Mouse (Mus musculus): ENCODE data around the gene Ctdspl. TPM values are rescaled to one million over a fixed set of nuclear protein-coding genes. Genes with fewer than 3 reads are reported as not detected.

Ctdspl gene
- total RNA-seq (2021), result 1 to 10 TPM; 4.9 to 5.1 TPM
- long read RNA-seq, experiment 1, full-length matches to known transcripts, result 2 of 7 reads
- long read RNA-seq, experiment 1, partial matches to known transcripts, result 0 of 7 reads
- long read RNA-seq, experiment 1, other reads (novel, unspliced or antisense), result 5 of 7 reads
- long read RNA-seq, experiment 2, partial matches to known transcripts, result 0 of 1 reads
- long read RNA-seq, experiment 2, other reads (novel, unspliced or antisense), result 1 of 1 reads

DNA sequence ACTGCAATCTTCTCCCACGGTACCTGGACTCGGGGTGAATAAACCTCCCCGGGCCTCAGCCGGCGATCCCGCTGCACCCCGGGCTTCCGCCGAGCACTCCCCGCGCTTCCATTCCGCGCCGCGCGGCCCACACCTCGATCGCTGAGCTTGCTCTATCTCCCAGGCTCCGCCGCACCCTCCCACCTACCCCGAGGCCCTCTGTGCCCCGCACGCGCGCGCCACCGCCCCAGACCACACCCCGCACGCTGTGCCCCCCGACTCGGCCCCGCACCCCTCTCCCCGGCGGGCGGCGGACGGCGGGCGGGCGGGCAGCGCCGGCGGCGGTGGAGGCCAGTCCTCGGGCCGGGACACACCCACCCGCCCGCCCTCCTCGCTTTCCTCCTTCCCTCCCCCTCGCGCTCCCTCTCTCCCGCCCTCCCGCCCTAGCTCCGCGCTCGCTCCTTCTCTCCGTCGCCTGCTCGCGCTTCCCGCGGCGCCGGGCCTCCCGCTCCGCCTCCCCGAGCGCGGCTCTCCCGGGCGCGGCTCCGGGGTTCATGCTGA, at the start of gene Ctdspl:
TSS of gene Ctdspl (plus strand) at position 343 of the 540 bp plus-strand sequence.
- intact Hi-C loops (cut with DNase I), result no loop called here
- peak; percentile 40 to 51 for DNase-seq

DNA sequence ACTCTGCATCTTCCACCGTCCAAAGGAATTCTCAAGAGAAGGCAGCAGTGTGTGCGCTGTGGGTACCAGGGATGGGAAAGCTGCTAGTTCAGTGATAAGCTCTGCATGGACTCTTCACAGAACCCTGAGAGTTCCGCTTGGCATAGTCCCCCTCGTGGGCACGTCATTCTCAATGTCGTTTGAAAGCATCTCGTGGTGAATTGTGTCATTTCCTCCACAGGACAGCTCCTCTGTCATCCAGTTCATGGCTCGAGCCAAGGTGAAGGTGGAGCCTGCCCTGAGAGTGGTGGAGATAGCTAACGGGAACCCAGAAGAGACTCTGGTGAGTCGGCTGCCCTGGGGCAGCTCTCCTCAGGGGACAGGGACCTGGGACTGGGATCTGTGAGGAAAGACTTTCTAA, 49.4 kb upstream of the Ctdspl start:
- intact Hi-C loops (cut with DNase I), result loop anchor here (5.0 kb wide), 1 partner anchor 180 kb away; no protein-coding TSS in a partner anchor
- no peak for DNase-seq

DNA sequence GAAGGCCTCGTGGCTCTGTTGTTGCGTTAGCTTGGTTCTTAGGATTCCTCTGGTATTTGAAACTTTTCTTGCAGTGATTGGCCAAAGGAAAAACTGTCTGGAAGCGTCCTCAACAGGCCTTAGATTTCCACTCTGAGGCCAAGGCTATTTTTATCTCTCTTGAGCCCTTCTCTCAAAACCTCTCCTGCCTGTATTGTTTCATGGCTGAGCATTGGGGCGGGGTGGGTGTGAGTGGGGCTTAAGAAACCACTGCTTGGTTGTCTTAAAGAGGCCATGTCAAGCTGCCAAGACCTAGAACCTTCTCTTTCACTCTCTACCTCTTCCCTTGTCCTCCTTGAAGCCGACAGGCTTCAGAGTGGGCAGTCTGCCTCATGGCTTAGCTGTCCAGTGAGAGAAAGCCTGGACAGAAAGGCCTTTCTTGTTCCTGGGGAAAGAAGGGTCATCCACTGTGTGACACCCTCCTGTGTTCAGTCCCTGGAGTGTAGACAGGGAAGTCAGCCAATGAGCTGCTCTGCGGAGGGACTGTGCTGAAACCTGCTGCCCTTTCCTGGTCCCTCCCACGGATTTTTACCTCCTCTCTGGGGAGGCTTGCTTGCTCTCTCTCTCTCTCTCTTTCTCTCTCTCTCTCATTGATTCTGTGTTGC, 48.8 kb upstream of the Ctdspl start:
- intact Hi-C loops (cut with DNase I), result loop anchor here (5.0 kb wide), 1 partner anchor 180 kb away; no protein-coding TSS in a partner anchor
- DNase-seq, result no peak

DNA sequence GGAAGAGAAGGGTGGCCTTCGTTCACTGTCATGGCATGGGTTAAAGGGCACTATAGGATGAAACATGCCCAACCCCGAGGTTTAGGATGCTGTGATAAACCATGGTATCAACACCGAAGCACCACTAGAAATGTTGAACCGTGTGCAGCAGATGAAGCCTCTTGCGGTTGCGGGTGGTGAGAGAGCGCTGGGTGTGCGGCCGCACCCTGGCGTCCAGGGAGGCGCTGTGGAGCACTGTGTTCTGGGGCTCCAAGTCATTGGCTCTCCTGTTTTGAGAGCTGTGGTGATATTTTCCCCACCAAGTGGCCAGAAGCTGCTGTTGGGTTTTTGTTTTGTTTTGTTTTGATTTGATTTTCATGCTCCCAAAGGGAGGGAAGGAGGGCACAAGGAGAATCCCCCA, 47.7 kb upstream of the Ctdspl start:
- DNase-seq, result no peak

DNA sequence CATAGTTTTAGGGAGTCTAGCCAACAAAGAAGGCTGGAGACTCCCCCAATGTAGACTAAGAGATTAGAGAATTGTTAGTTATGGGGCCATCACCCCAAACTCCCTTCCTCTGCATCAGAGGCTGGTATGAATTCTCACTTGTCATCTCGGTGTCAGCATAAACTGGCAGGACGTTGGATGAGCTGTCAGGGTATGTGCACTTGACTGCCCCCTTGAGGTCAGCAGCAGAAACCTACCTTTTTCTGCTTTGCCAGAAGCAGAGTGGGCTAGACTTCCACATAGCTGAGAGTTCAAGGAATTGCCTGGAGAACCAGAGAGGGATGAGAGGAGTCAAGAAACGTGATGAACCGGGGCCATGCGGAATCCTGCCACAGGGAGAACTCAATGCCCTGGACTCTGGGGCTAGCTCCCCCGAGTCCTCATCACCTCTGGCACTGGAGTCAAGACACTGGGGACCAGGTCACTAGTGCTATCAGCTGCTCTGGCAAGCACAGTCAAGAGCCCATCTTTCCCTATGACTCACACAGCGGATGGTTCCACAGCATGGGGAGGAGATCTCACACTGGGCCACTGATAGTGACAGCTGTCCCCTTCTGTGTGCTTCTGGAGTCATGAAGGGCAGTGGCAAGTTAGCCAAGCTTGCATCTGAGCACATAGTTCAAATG, 44.8 kb upstream of the Ctdspl start:
- intact Hi-C loops (cut with DNase I), result no loop called here
- no peak for DNase-seq

More for the DNA sequence above, 47.7 kb upstream of the Ctdspl start:
- intact Hi-C loops (cut with DNase I), result loop anchor here (5.0 kb wide), 1 partner anchor 181 kb away; no protein-coding TSS in a partner anchor

DNA sequence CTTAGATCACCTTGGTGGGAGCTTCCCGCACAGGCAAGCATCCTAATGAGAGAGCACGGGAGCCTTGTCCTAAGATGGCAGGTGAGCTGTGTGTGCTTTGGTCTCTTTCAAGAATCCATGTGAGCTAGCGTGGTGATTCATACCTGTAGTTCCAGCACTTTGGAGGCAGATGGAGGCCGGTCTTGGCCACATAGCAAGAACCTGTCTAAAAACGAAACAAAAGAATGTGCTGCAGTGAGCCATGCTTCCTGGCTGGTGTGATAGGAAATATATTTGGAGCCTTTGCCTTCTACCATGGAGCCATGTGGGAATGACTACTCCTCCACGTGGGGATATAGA, 44.3 kb upstream of the Ctdspl start:
- intact Hi-C loops (cut with DNase I), result no loop called here
- DNase-seq, result no peak

DNA sequence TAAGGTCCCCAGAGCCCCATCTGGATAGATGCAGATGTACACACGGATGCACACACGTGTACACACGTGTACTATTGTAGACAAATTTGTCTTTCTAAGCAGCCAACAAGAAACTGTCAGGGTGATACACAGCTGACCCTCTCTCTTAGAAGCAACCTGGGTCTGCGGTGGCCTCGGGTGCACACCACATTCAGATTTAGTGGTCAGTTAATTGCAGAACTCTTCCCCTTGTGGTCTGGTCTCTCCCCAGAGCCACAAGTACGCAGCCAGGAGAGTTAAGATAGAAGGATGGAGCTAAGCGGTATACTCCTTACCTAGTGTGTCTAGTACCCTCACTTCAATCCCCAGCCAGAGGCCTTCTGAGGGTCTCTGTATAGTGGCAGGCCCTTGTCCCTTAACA, 43.1 kb upstream of the Ctdspl start:
- no peak for DNase-seq
- intact Hi-C loops (cut with DNase I), result no loop called here

DNA sequence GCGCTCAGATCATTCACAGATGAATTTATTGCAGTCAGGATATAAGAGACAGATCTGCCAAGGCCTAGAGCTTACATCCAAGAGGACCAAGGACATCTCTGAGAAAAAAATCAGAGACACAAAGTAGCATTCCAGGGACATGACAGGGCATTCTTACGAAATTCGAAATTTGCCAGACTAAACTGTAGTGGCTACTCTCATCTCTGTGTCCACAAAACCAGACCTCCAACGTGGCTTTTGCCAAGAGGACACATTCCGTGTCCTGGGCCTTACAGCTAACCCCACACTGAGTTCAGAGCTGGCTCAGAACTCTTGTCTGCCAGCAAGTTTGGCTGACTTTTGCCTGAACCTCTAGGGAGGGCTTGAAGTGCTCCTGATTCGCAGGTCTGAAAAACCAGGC, 40.5 kb upstream of the Ctdspl start:
- DNase-seq, result peak in 1 of 2 experiments; percentile 37
- intact Hi-C loops (cut with DNase I), result no loop called here

DNA sequence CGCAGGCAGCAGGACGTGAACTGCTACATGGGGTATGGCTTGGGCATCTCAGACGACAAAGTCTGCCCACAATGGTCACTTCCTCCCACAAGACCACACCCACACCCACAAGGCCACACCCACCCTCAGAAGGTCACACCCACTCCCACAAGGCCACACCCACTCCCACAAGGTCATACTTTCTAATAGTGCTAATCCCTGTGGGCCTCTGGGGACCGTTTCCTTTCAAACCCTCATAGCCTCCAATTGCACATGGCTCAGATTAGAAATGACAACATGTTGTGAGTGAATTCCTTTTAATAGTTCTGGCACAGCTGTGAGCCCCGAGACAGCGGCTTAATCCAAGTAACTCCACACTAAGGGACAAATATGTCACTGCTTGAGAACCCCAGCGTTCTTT, 39.1 kb upstream of the Ctdspl start:
- peak; percentile 37 for DNase-seq
- intact Hi-C loops (cut with DNase I), result no loop called here

DNA sequence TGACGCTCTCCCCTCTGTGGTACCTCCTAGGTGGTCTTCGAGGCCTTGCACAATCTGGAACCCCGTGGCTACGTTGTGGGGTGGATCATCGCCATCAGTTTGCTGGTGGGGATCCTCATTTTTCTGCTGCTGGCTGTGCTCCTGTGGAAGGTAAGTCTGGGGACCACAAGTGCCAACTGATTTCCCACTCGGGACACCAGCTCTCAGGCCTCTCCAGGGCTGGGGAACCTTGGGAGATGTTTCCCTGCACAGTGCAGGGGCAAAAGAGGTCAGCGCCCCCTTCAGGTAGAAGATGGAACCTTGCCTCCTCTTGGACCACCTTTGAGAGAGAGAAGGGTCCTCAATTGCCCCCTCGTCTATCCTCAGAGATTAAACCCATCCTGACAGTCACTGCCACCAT, 38.5 kb upstream of the Ctdspl start:
- intact Hi-C loops (cut with DNase I), result no loop called here
- DNase-seq, result no peak

DNA sequence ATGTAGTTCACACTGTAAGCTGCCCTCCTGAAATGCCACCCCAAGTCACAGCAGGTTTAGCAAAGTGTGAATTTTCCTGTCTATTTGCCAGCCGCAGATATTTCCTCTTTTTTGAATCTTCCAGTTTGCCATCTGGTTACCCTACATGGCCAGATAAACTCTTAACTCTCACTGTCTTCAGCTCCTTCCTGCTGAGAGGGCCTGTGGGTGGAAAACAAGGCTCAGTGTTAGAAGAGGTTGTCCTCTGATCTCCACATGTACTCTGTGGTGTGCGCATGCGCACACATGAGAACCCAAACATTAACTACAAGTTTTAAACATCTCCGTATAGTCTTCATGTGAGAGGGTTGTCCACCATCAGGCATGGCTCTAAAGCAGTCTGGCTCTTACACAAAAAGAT, 36.1 kb upstream of the Ctdspl start:
- no peak for DNase-seq
- intact Hi-C loops (cut with DNase I), result no loop called here

DNA sequence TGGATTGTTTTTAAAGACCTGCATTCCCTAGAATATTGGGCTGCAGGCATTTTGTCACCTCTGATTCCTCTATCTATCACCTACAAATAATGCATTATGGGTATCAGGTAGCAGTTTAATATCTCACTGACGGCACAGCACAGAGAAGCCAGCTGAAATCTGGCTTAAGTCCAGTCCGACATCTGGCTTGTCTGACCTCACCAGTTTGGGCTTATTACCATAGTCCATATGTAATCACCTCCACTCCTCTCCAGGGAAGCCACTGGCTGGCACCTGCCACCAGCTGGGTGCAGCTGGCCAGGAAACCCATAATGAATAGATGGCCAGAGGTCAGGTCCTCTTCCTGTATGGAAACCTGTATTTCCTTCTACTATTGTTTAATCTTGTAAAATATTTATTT, 35.6 kb upstream of the Ctdspl start:
- DNase-seq, result no peak
- intact Hi-C loops (cut with DNase I), result no loop called here

DNA sequence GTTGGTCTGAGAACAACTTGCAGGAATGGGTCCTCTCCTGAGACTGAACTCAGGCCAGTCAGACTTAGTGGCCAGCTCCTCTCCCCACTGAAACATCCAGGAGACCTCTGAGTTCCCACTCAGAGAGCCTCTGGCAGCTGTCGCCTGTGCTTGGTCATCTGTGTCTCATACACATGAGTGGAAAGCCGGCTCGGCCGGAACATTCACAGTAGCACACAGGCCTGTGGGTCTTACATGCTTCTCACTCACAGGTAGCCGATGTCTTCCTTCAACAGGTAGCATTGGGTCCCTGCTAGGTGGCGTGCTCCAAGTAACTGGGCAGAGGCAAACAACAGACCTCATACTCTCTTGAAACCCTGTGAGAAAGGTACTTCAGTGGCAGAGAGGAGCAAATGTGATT, 35.2 kb upstream of the Ctdspl start:
- no peak for DNase-seq
- intact Hi-C loops (cut with DNase I), result no loop called here

DNA sequence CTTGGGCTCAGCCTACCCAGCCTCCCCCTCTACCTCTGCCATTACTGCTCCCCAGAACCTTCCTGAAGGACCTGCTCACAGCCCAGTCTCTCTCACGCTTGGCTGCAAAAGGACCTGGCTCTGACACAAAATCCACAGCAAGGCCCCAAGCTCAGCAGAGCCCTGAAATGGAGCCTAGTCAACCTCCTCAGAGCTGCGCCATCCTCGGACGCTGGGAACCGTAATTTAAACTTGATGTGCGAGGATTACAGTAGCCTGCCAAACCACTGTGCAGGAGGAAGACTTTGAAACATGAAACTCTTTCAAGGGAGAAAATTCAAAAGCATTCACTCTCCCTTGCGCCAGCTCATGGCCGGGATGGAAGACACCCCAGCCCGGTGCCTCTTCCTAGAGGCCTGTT, 34.7 kb upstream of the Ctdspl start:
- no peak for DNase-seq
- intact Hi-C loops (cut with DNase I), result no loop called here

DNA sequence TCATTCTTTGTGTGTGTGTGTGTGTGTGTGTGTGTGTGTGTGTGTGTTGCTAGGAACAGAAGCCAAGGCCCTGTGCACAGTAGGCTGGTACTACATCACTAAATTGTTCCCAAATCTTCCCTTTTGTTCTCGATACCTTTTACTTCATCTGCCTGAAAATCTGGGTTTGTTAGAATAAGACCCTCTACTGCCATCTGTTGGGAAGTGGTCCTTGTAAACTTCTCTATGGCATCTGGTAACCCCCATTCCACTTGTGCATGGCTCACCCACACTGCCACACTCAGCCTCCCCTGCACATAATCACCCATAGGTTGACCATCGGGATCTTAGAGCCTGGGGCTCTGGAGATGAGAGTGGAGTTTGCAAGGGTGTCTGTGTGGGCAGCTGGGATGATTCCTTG, 31.2 kb upstream of the Ctdspl start:
- intact Hi-C loops (cut with DNase I), result no loop called here
- no peak for DNase-seq

DNA sequence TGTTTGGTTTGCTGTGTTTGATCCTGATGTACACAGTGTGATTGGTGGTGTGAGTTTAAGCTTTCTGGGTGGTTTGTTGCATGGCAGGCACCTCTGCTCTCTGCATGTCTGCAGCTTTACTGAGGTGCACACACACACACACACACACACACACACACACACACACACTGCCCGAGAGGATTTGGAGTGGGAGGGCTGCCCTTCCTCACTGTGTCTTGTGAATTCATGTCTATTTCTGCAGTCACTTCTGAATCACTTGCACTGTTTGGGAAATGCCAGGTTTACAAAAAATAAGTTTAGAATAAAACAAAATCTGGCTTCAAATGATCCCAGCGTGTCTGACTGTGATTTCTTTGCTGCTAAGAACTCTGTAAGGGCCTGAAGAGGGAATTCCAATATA, 25.6 kb upstream of the Ctdspl start:
- no peak for DNase-seq
- intact Hi-C loops (cut with DNase I), result no loop called here

DNA sequence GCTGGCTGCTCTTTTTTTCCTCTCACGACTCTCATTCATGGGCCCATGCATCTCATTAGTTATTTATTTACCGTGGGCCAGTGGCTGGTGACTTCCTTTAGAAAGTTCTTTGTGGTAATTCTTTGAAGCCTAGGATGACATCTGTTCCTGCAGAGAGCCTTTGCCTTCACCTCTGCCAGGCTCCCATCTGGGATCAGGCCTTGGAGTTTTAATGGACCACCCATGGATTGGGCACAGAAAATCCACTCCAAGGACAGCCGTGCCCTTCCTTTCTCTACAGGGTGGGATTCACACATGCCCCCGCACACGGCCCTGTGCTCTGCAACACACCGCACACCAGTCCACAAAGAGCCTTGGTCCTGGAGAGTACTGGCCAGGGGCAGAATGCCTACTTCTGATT, 24.3 kb upstream of the Ctdspl start:
- DNase-seq, result no peak
- intact Hi-C loops (cut with DNase I), result no loop called here

DNA sequence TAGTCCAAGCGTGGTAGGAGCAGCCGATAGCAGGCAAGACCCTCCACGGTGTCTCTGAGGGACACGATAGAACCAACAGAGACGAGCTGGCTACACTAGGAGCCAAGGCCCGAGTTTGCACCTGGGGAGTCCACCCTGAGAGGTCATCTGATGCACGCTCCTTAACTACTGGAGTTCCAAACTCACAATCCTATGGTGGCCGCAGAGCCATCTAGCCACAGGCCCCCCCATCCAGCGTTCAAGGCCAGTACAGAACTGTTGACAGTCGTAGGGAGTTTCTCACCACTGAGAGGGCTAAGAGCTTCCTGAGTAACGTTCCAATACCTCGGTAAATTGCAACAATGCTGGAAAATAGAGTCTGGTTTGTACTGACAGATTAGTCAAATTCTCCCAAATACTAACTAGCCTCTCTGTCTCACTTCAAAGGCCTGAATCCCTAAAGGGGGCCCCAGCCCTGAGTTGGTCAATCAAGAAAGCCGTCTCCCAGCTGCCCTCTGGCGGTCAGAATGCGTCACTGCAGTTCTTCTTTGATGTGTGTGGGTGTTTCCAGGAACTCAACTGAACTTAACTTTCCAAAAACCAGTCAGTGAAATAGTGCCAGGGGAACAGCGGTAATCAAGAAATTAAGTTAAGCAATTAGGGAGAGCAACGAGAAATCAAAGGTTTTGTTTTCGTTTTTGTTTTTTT, 18.2 kb upstream of the Ctdspl start:
- DNase-seq, result peak; percentile 72 to 76
- intact Hi-C loops (cut with DNase I), result loop anchor here (2.0 kb wide), 1 partner anchor 319 kb away; no protein-coding TSS in a partner anchor

DNA sequence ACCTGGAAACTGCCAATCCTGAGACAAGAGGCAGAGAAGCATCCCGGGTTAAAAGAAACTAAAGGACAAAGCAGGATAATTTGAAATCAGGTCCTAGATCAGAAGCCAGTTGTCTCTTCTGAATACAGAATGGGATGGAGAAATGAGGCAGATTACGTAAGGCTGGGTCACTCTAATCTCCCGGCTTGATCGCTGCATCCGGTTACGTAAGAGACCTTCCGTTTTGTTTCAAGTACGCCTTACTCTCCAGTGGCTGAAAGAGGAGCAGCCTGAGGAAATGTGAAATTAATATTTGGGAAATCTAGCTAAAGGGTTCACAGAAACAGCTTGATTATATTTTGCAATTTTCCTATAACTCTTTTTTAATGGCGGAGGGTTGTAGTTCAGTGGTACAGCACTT, 13.2 kb upstream of the Ctdspl start:
- DNase-seq, result no peak
- intact Hi-C loops (cut with DNase I), result no loop called here

DNA sequence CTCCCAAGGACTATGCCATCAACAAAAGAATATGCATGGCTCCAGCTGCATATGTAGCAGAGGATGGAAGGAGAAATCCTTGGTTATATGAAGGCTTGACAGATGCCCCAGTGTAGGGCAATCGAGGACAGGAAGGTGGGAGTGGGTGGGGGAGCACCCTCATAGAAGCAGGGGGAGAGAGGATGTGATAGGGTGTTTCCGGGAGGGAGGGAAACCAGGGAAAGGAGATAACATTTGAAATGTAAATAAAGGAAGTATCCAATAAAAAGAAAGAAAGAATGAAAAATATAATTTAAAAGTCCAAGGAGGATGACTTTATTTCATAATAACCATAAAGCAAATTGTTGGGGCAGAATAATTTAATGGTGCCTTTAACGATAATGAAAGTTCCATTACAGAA, 12.6 kb upstream of the Ctdspl start:
- intact Hi-C loops (cut with DNase I), result no loop called here
- DNase-seq, result no peak

DNA sequence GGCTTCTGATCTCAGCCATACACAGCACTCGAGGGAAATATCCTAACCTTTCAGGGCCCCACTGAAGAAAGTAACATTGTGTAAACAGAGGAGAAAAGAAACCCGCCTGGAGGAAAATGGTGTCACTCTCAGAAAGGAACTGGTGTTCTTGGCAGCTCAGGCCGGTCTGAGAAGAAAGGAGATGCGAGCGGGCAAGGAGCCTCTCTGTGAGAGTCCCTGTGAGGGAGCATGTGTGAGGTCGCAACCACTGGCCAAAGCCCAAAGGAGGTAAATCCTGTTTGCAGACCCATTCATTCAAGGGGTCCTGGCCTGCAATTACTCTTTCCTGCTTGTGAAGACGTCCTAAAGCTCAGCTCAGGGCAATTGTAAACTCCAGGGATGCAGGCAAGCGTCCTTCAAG, 11.7 kb upstream of the Ctdspl start:
- intact Hi-C loops (cut with DNase I), result no loop called here
- DNase-seq, result no peak

Measured in gastrocnemius, postnatal 36 days (tissue).